Mouse (Mus musculus): ENCODE results near the gene Fam84a. TPM values are rescaled to one million over a fixed set of nuclear protein-coding genes. Genes with fewer than 3 reads are reported as not detected.

Fam84a gene
- 25.2 and 26.6 TPM in 2 replicates for polyA plus RNA-seq (2015; fragmentation: Nextera tagmentation; extraction: Ambion mirVana)

GRCm38 (mm10) chr12:14151921-14152320 is at the start of gene Fam84a:
Gene Fam84a, minus strand, starts transcription at chr12:14152054.
- Histone ChIP-seq H3K4me3 (peak within 1 kb of the TSS; percentile 57), H3K27me3 (peaks cover 44% of the 10 kb centered on the region), H3K4me2 (peak within 1 kb of the TSS; percentile 90), H3K4me1 (peaks cover 26% of the 10 kb centered on the region), H3K27ac (no peak within 1 kb of the TSS), H3K36me3 (no peaks in the 10 kb centered on the region), H3K9me3 (no peaks in the 10 kb centered on the region), H3K9ac (peak within 1 kb of the TSS; percentile 71)
- under 1% methylated on average over 31 of the region's 31 CpGs for WGBS
- ATAC-seq (ENCODE audit: insufficient number of reproducible peaks, insufficient read depth, low FRiP score, low TSS enrichment, low read depth), result peak; percentile 93

- no peaks in the 10 kb centered on the region for H3K4me1 ChIP-seq
- H3K27me3 ChIP-seq, result no peaks in the 10 kb centered on the region
- no peak overlapping the region for H3K9ac ChIP-seq
- no peak overlapping the region for H3K4me2 ChIP-seq
- WGBS, result 61% methylated on average over 3 of the region's 3 CpGs
- H3K4me3 ChIP-seq, result no peak overlapping the region
- ATAC-seq (ENCODE audit: insufficient number of reproducible peaks, insufficient read depth, low FRiP score, low TSS enrichment, low read depth), result no peak
- no peak overlapping the region for H3K27ac ChIP-seq
- H3K9me3 ChIP-seq, result no peaks in the 10 kb centered on the region
- H3K36me3 ChIP-seq, result no peaks in the 10 kb centered on the region
Observed at GRCm38 (mm10) chr12:14195479-14195878, 43.6 kb upstream of the Fam84a start.

GRCm38 (mm10) chr12:14186689-14187195 is 34.9 kb upstream of the Fam84a start:
- WGBS, result 76% methylated on average over 3 of the region's 3 CpGs
- H3K4me1 ChIP-seq, result no peaks in the 10 kb centered on the region
- ATAC-seq (ENCODE audit: insufficient number of reproducible peaks, insufficient read depth, low FRiP score, low TSS enrichment, low read depth), result no peak
- no peak overlapping the region for H3K4me2 ChIP-seq
- H3K4me3 ChIP-seq, result no peak overlapping the region
- H3K27ac ChIP-seq, result no peak overlapping the region
- no peaks in the 10 kb centered on the region for H3K9me3 ChIP-seq
- H3K9ac ChIP-seq, result no peak overlapping the region
- H3K27me3 ChIP-seq, result no peaks in the 10 kb centered on the region
- H3K36me3 ChIP-seq, result no peaks in the 10 kb centered on the region

- no peak for ATAC-seq (ENCODE audit: insufficient number of reproducible peaks, insufficient read depth, low FRiP score, low TSS enrichment, low read depth)
- Histone ChIP-seq H3K36me3 (no peaks in the 10 kb centered on the region), H3K4me1 (no peaks in the 10 kb centered on the region), H3K9ac (no peak overlapping the region), H3K9me3 (no peaks in the 10 kb centered on the region), H3K27ac (no peak overlapping the region), H3K4me3 (no peak overlapping the region), H3K4me2 (no peak overlapping the region), H3K27me3 (no peaks in the 10 kb centered on the region)
- WGBS, result 59% methylated on average over 2 of the region's 2 CpGs
Observed at GRCm38 (mm10) chr12:14165713-14166112, 13.9 kb upstream of the Fam84a start.

- ATAC-seq (ENCODE audit: insufficient number of reproducible peaks, insufficient read depth, low FRiP score, low TSS enrichment, low read depth), result no peak
- H3K9me3 ChIP-seq, result no peaks in the 10 kb centered on the region
- WGBS, result 91% methylated on average over 1 of the region's 1 CpGs
- H3K27me3 ChIP-seq, result no peaks in the 10 kb centered on the region
- no peak overlapping the region for H3K27ac ChIP-seq
- H3K4me1 ChIP-seq, result no peaks in the 10 kb centered on the region
- no peak overlapping the region for H3K4me2 ChIP-seq
- H3K9ac ChIP-seq, result no peak overlapping the region
- no peaks in the 10 kb centered on the region for H3K36me3 ChIP-seq
- no peak overlapping the region for H3K4me3 ChIP-seq
Observed at GRCm38 (mm10) chr12:14164936-14165335, 13.1 kb upstream of the Fam84a start.

GRCm38 (mm10) chr12:14152426-14152825 is 572 bp upstream of the Fam84a start:
- no peak for ATAC-seq (ENCODE audit: insufficient number of reproducible peaks, insufficient read depth, low FRiP score, low TSS enrichment, low read depth)
- Histone ChIP-seq H3K9ac (peak overlapping the region; percentile 59), H3K27me3 (peaks cover 42% of the 10 kb centered on the region), H3K4me1 (peaks cover 26% of the 10 kb centered on the region), H3K4me2 (peak overlapping the region; percentile 90), H3K4me3 (peak overlapping the region; percentile 57), H3K9me3 (no peaks in the 10 kb centered on the region), H3K36me3 (no peaks in the 10 kb centered on the region), H3K27ac (no peak overlapping the region)
- WGBS, result 1% methylated on average over 14 of the region's 14 CpGs

- Histone ChIP-seq H3K4me3 (peak overlapping the region; percentile 57), H3K27ac (no peak overlapping the region), H3K4me1 (peaks cover 26% of the 10 kb centered on the region), H3K4me2 (peak overlapping the region; percentile 90), H3K9ac (peak overlapping the region; percentile 71), H3K36me3 (no peaks in the 10 kb centered on the region), H3K9me3 (no peaks in the 10 kb centered on the region), H3K27me3 (peaks cover 44% of the 10 kb centered on the region)
- 4% methylated on average over 19 of the region's 19 CpGs for WGBS
- ATAC-seq (ENCODE audit: insufficient number of reproducible peaks, insufficient read depth, low FRiP score, low TSS enrichment, low read depth), result no peak
Observed at GRCm38 (mm10) chr12:14150936-14151631, 770 bp downstream of the Fam84a start.

- H3K9ac ChIP-seq, result peak overlapping the region; percentile 71
- H3K27ac ChIP-seq, result no peak overlapping the region
- H3K36me3 ChIP-seq, result no peaks in the 10 kb centered on the region
- peak overlapping the region; percentile 90 for H3K4me2 ChIP-seq
- peaks cover 26% of the 10 kb centered on the region for H3K4me1 ChIP-seq
- WGBS, result 2% methylated on average over 20 of the region's 20 CpGs
- H3K4me3 ChIP-seq, result peak overlapping the region; percentile 57
- ATAC-seq (ENCODE audit: insufficient number of reproducible peaks, insufficient read depth, low FRiP score, low TSS enrichment, low read depth), result no peak
- peaks cover 44% of the 10 kb centered on the region for H3K27me3 ChIP-seq
- H3K9me3 ChIP-seq, result no peaks in the 10 kb centered on the region
Observed at GRCm38 (mm10) chr12:14150568-14150909, 1.3 kb downstream of the Fam84a start.

GRCm38 (mm10) chr12:14149843-14150567 is 1.8 kb downstream of the Fam84a start:
- ATAC-seq (ENCODE audit: insufficient number of reproducible peaks, insufficient read depth, low FRiP score, low TSS enrichment, low read depth), result no peak
- H3K27ac ChIP-seq, result no peak overlapping the region
- peak overlapping the region; percentile 71 for H3K9ac ChIP-seq
- no peaks in the 10 kb centered on the region for H3K9me3 ChIP-seq
- H3K4me3 ChIP-seq, result peak overlapping the region; percentile 57
- peaks cover 44% of the 10 kb centered on the region for H3K27me3 ChIP-seq
- WGBS, result under 1% methylated on average over 59 of the region's 59 CpGs
- H3K4me2 ChIP-seq, result peak overlapping the region; percentile 90
- peaks cover 26% of the 10 kb centered on the region for H3K4me1 ChIP-seq
- H3K36me3 ChIP-seq, result no peaks in the 10 kb centered on the region

GRCm38 (mm10) chr12:14149022-14149842 is 2.6 kb downstream of the Fam84a start:
- Histone ChIP-seq H3K4me2 (peak overlapping the region; percentile 90), H3K27me3 (peaks cover 44% of the 10 kb centered on the region), H3K27ac (no peak overlapping the region), H3K9ac (peak overlapping the region; percentile 71), H3K4me3 (peak overlapping the region; percentile 57), H3K9me3 (no peaks in the 10 kb centered on the region), H3K36me3 (no peaks in the 10 kb centered on the region), H3K4me1 (peaks cover 26% of the 10 kb centered on the region)
- 7% methylated on average over 27 of the region's 27 CpGs for WGBS
- ATAC-seq (ENCODE audit: insufficient number of reproducible peaks, insufficient read depth, low FRiP score, low TSS enrichment, low read depth), result no peak

GRCm38 (mm10) chr12:14137046-14137445 is 14.8 kb downstream of the Fam84a start:
- Histone ChIP-seq H3K4me1 (no peaks in the 10 kb centered on the region), H3K27me3 (no peaks in the 10 kb centered on the region), H3K27ac (no peak overlapping the region), H3K36me3 (no peaks in the 10 kb centered on the region), H3K4me3 (no peak overlapping the region), H3K9ac (no peak overlapping the region), H3K4me2 (no peak overlapping the region), H3K9me3 (no peaks in the 10 kb centered on the region)
- 80% methylated on average over 1 of the region's 1 CpGs for WGBS
- ATAC-seq (ENCODE audit: insufficient number of reproducible peaks, insufficient read depth, low FRiP score, low TSS enrichment, low read depth), result no peak

Measured in embryonic facial prominence, embryonic 13.5 days (tissue).